Mouse (Mus musculus): ENCODE results near the gene Rnf182. TPM values are rescaled to one million over a fixed set of nuclear protein-coding genes. Genes with fewer than 3 reads are reported as not detected.
A peak's percentile ranks its signal among the peaks of the same experiment; 100 is the strongest.

The Rnf182 gene
- polyA plus RNA-seq, 1 experiment from 2014 or later, result 19.9 TPM

DNA sequence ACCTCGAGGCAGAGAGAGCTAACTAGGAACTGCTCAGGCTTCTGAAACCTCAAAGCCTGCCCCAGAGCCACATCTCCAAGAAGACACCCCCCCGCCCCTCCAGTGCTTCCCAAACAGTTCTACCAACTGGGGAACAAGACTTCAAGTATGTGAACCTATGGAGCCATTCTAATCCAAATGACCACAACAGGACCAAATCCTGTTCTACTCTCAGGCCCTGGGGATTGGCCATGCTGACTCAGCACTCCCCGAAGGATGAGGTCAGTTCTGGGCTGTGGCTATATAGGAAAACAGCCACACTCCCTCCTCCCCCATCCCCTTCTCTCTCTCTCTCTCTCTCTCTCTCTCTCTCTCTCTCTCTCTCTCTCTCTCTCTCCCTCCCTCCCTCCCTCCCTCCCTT, 28.5 kb upstream of the Rnf182 start:
- H3K4me3 ChIP-seq, result no peak overlapping the region
- no peaks in the 10 kb centered on the region for H3K9me3 ChIP-seq
- no peaks in the 10 kb centered on the region for H3K27me3 ChIP-seq
- H3K4me2 ChIP-seq, result no peak overlapping the region
- WGBS, result 86% methylated on average over 3 of the region's 3 CpGs
- H3K27ac ChIP-seq (replicated peaks), result no peak overlapping the region
- no peak for ATAC-seq (ENCODE audit: low read depth)
- H3K36me3 ChIP-seq, result no peaks in the 10 kb centered on the region
- H3K9ac ChIP-seq, result no peak overlapping the region
- peaks cover 5% of the 10 kb centered on the region; the same call in 1 of the 2 replicates for H3K4me1 ChIP-seq (replicated peaks)

DNA sequence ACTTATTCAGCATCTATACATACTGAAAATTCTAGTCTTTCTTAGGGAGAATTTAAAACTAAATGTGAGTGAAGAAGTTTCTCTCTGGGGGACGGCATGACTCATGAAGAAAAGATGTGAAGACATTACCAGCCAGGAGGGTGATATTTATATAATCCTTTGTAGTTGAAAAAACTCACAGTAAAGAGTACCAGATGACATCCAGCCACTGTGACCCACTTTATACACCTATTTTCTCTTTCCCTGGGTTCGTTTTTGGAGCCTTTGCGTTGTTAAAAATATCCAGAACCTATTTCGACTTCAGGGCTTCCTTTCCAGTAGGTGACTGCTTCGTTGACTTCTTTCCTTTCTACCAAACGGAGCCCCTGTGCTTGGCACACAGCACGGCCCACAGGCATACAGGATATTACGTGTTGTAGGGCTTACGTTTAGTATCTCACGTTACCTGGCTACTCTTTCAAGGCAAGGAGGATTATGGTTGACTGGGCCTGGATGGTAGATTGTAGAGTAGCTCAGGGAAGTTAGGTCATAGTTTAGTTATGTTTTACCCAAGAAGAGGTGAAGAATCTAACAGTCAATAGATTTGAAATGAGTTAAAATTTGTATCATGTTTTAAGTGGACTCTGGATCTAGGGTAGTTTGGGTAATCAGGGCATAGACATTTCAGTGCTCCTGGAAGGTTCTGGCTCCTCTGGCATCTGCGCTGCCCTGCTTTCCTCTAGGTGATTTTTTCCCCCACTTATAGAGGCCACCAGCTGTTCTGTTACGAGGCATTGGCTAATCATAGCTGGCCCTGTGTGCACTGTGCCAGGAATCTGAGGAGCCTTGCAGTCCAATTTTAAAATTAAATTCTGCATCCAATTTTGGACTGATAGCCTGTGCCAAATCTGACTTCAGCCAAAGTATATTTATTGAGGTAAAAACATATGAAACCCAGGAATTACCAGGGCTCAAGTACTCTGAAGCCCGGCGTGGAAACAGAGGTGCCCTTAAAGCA, 27.4 kb upstream of the Rnf182 start:
- Histone ChIP-seq H3K4me2 (no peak overlapping the region), H3K27me3 (no peaks in the 10 kb centered on the region), H3K4me3 (no peak overlapping the region), H3K27ac (replicated peaks) (no peak overlapping the region), H3K9ac (no peak overlapping the region), H3K36me3 (no peaks in the 10 kb centered on the region), H3K9me3 (no peaks in the 10 kb centered on the region), H3K4me1 (replicated peaks) (peaks cover 1% of the 10 kb centered on the region; the same call in 1 of the 2 replicates)
- ATAC-seq (ENCODE audit: low read depth), result no peak
- 85% methylated on average over 14 of the region's 14 CpGs for WGBS

DNA sequence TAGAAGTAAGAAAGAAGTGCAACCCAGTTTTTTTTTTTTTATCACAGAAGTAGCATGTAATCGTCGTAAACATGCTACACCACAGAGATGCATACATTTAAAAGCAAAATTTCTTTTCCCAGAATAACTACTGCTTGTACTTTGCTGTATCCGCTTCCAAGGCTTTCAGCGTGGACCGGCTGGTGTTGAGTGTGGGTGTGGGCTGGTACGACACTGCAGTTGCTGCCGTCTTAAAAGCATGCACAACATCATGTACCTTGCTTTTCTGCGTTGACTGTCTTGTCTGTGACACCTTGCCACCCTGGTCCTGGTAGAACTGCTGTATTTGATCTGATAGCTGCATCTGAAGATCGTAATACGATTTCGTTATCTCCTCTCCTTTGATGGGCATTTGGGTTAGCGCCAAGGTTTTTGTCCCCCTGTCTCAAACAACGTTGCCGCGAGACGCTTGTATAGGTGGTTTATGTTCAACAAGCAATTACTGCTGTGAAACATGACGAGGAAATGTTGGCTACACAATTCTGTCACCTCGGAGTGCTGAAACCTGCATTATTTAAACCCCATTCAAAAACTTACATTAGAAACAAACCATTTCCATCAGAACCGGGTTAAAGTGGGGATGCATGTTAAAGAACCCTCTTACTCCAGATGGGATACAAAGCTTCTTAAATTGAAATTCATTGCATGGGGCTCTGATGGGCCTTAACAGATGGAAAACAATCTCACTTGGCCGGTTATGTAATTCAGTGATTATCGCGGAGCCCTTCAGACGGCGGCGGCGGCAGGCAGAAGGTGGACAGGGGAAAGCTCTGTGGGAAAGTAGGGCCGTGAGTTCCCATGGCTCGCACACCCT, 23.5 kb upstream of the Rnf182 start:
- no peak for ATAC-seq (ENCODE audit: low read depth)
- no peak overlapping the region for H3K9ac ChIP-seq
- H3K27ac ChIP-seq (replicated peaks), result no peak overlapping the region
- 66% methylated on average over 28 of the region's 28 CpGs for WGBS
- peaks cover 5% of the 10 kb centered on the region; the same call in 1 of the 2 replicates for H3K4me1 ChIP-seq (replicated peaks)
- no peaks in the 10 kb centered on the region for H3K9me3 ChIP-seq
- no peak overlapping the region for H3K4me3 ChIP-seq
- no peak overlapping the region for H3K4me2 ChIP-seq
- H3K36me3 ChIP-seq, result no peaks in the 10 kb centered on the region
- no peaks in the 10 kb centered on the region for H3K27me3 ChIP-seq

DNA sequence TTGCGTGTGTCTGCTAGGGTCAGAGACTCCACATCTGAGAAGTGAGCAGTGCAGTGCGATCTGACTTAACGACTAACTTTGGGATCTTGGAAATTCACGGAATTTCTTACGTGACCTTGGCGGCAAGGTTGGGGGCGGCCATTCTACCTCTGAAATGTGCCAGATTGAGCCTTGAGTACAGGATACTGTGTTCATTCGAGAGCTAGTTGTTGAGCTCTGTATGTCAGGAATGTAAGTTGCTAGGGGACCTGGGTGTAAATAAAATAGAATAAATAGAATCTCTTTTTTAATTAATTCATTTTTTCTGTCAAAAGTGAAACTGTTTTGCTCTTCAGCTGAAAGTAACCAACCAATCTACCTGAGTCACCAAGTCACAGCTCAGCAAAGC, 22.8 kb upstream of the Rnf182 start:
- no peak for ATAC-seq (ENCODE audit: low read depth)
- peaks cover 5% of the 10 kb centered on the region; the same call in 1 of the 2 replicates for H3K4me1 ChIP-seq (replicated peaks)
- no peak overlapping the region for H3K27ac ChIP-seq (replicated peaks)
- H3K9me3 ChIP-seq, result no peaks in the 10 kb centered on the region
- H3K9ac ChIP-seq, result no peak overlapping the region
- WGBS, result 66% methylated on average over 8 of the region's 8 CpGs
- H3K4me2 ChIP-seq, result no peak overlapping the region
- no peaks in the 10 kb centered on the region for H3K27me3 ChIP-seq
- H3K36me3 ChIP-seq, result no peaks in the 10 kb centered on the region
- no peak overlapping the region for H3K4me3 ChIP-seq

DNA sequence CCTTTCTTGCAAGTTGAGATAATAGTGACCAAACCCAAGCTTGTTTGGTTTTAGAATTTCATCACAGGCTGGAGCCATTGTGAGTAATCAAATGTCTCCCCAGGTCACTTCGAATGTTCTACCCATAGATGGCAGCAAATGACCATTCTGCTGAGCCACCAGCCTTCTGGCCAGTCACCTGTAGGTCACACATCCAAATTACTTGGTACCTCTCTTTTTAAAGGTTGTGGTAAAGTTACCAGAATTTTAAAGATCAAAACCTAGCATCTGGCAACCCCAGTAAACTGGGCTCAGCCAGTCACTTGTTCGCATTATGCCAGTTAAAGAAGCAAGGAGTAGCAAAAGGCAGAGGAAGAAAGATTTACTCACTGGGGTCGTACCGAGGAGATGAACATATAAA, 19.6 kb upstream of the Rnf182 start:
- no peak overlapping the region for H3K4me3 ChIP-seq
- ATAC-seq (ENCODE audit: low read depth), result no peak

DNA sequence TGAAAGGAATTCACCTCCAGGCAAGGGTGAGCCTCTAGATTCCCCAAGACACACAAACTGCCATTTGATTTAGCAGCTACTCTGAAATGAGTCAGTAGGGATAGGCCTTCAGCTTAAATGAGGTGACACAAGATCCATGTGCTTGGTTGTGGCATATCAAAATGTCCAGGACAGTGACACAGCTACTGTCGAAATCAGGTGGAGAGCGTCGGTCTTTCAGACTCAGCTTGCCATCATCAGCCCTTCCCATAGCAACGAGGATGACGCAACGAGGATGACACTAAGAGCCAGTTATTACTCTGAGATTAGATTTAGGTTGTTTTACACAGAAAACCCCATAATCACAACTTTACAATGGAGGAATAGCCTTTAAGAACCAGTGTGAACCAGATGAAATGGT, 14.5 kb upstream of the Rnf182 start:
- Histone ChIP-seq H3K4me1 (replicated peaks) (0 out of 2 replicates have a peak, but pooled peaks cover 12% of the 10 kb centered on the region), H3K27me3 (no peaks in the 10 kb centered on the region), H3K27ac (replicated peaks) (no peak overlapping the region), H3K9me3 (no peaks in the 10 kb centered on the region), H3K9ac (no peak overlapping the region), H3K36me3 (no peaks in the 10 kb centered on the region), H3K4me2 (no peak overlapping the region), H3K4me3 (no peak overlapping the region)
- WGBS, result 93% methylated on average over 6 of the region's 6 CpGs
- ATAC-seq (ENCODE audit: low read depth), result no peak

More for the DNA sequence above, 19.6 kb upstream of the Rnf182 start:
- WGBS, result 65% methylated on average over 4 of the region's 4 CpGs
- H3K27me3 ChIP-seq, result no peaks in the 10 kb centered on the region
- H3K9ac ChIP-seq, result no peak overlapping the region
- peaks cover 5% of the 10 kb centered on the region; the same call in 1 of the 2 replicates for H3K4me1 ChIP-seq (replicated peaks)
- no peak overlapping the region for H3K27ac ChIP-seq (replicated peaks)
- no peaks in the 10 kb centered on the region for H3K9me3 ChIP-seq
- no peak overlapping the region for H3K4me2 ChIP-seq
- H3K36me3 ChIP-seq, result no peaks in the 10 kb centered on the region

DNA sequence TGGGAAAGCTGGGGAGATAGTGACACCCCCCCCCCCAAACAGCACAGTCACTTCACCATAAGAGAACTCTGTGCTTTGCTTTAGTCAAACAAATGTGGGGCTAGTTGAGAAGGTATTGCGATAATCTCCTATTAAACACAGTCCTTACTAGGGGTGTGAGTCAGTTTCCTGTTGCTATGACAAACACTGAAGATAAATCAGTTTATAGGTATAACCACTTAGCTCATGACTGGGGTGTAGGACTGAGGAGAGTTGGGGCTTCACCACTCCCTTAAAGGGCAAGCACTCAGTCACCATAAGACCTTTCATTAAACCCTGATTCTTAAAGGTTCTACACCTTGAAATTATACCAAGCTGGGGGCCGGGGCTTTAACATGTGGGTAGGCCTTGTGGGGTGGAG, 13.1 kb upstream of the Rnf182 start:
- 0 out of 2 replicates have a peak, but pooled peaks cover 12% of the 10 kb centered on the region for H3K4me1 ChIP-seq (replicated peaks)
- no peak overlapping the region for H3K4me3 ChIP-seq
- 95% methylated on average over 2 of the region's 2 CpGs for whole genome bisulfite sequencing
- no peak overlapping the region for H3K4me2 ChIP-seq
- no peak overlapping the region for H3K27ac ChIP-seq (replicated peaks)
- H3K9ac ChIP-seq, result no peak overlapping the region
- no peak for ATAC-seq (ENCODE audit: low read depth)
- H3K36me3 ChIP-seq, result no peaks in the 10 kb centered on the region
- H3K27me3 ChIP-seq, result no peaks in the 10 kb centered on the region
- no peaks in the 10 kb centered on the region for H3K9me3 ChIP-seq

DNA sequence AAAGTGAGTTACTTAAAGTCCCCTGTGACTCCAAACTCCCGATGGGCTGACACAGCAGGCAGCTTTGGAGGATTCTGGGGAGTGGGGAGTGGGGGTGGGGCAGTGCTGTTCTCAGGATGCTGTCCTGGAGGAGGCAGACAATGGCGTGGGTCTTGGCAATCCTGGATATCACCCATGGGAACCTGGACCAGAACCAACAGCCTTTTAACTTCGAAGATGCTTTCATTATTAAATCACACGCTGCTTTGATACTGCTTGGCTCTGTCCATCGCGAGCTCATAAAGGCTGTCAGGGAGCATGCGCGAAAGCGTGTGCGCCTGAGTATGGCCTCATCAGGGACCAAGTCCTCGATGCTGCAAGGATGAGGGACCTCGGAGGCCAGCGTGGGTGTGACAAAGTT, 12.5 kb upstream of the Rnf182 start:
- no peak for ATAC-seq (ENCODE audit: low read depth)
- 65% methylated on average over 13 of the region's 13 CpGs for WGBS

DNA sequence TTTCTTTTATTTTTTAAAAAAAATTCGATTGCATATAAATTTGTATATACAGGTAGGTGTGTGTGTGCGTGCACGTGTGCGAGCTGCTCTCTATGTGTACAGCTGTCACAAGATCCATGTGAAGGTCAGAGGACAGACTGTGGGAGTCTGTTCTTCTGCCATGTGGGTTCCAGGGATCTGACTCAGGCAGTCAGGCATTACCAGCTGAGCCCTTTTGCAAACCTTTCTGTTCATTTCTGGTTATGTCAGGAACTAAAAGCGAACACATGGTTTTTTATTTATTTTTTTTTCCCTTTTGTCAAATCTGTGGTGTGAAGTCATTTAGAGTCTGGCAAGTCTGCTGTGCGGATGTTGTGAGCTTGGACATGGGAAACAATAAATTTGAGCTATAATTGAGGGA, 6.7 kb upstream of the Rnf182 start:
- Histone ChIP-seq H3K9me3 (no peaks in the 10 kb centered on the region), H3K27me3 (no peaks in the 10 kb centered on the region), H3K36me3 (no peaks in the 10 kb centered on the region), H3K4me1 (replicated peaks) (0 out of 2 replicates have a peak, but pooled peaks cover 1% of the 10 kb centered on the region), H3K4me3 (no peak overlapping the region), H3K27ac (replicated peaks) (no peak overlapping the region), H3K9ac (no peak overlapping the region), H3K4me2 (no peak overlapping the region)
- ATAC-seq (ENCODE audit: low read depth), result no peak
- 77% methylated on average over 6 of the region's 6 CpGs for WGBS

More for the DNA sequence above, 12.5 kb upstream of the Rnf182 start:
- Histone ChIP-seq H3K27ac (replicated peaks) (no peak overlapping the region), H3K36me3 (no peaks in the 10 kb centered on the region), H3K27me3 (no peaks in the 10 kb centered on the region), H3K4me1 (replicated peaks) (0 out of 2 replicates have a peak, but pooled peaks cover 12% of the 10 kb centered on the region), H3K4me2 (no peak overlapping the region), H3K9me3 (no peaks in the 10 kb centered on the region), H3K9ac (no peak overlapping the region), H3K4me3 (no peak overlapping the region)

DNA sequence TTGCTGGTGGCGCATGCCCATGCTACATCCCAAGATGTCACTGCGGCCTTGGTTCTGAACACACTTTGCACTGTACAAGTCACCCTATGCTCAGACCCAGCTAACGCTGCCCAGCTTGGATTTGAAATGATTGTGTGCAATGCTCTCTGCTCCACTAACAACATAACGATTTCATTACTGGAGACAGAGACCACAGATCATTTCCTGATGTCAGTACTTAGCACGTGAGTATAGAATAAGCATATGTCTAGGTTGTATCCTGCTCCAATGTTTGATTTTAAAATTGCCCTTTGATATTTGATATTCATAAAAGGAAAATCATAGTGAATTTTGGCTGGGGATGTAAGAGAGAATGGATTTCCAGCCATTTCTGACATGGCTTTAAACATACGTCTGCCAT, 3.5 kb upstream of the Rnf182 start:
- no peaks in the 10 kb centered on the region for H3K36me3 ChIP-seq
- H3K4me3 ChIP-seq, result no peak overlapping the region
- no peak overlapping the region for H3K4me2 ChIP-seq
- WGBS, result 86% methylated on average over 6 of the region's 6 CpGs
- no peak for ATAC-seq (ENCODE audit: low read depth)
- H3K27me3 ChIP-seq, result no peaks in the 10 kb centered on the region
- H3K9me3 ChIP-seq, result no peaks in the 10 kb centered on the region
- peaks cover 18% of the 10 kb centered on the region for H3K4me1 ChIP-seq (replicated peaks)
- H3K27ac ChIP-seq (replicated peaks), result no peak overlapping the region
- no peak overlapping the region for H3K9ac ChIP-seq

DNA sequence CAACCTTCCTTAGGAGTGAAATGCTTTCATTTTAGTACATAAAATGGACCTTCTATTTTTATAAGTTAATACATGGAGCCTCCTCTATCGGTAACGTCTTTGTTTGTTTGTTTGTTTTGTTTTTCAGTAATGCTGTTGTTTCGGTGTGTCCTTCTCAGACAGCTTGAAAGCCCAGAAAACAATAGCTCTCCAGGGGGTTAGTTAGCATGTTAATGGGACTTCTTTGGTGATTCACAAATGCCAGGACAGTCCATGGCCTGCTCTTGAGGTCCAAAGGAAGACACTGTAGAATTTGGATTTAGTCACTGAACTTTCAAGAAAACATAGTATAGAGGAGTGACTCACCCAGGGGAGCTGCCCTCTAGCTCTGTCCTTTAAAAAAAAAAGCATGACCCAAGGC, 843 bp upstream of the Rnf182 start:
- no peak for ATAC-seq (ENCODE audit: low read depth)
- Histone ChIP-seq H3K4me3 (no peak overlapping the region), H3K4me1 (replicated peaks) (peaks cover 29% of the 10 kb centered on the region), H3K9me3 (no peaks in the 10 kb centered on the region), H3K4me2 (peak overlapping the region; percentile 84; the same call in 1 of the 2 replicates), H3K27ac (replicated peaks) (no peak overlapping the region), H3K27me3 (no peaks in the 10 kb centered on the region), H3K36me3 (no peaks in the 10 kb centered on the region), H3K9ac (no peak overlapping the region)
- WGBS, result 64% methylated on average over 3 of the region's 3 CpGs

DNA sequence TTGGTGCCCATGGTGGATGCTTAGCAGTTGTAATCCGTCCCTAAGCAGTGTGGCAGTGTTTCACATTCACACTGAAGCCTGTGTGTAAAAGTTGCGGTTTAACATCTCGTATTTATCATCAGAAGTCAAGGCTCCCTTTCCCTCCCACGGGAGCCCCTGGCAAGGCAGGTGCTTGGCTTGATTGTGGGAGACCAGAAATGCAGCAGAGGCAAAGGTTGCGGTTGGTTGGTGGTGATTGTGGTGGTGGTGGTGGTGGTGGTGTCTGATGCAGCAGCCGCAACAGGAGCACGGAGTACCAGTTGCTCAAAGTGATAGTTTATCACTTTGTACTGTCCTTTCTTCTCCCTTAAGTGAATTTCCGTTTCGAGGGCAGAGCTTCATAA, 325 bp upstream of the Rnf182 start:
- peak; percentile 33; the same call in 1 of the 2 replicates for ATAC-seq (ENCODE audit: low read depth)
- Histone ChIP-seq H3K4me2 (peak overlapping the region; percentile 84), H3K36me3 (no peaks in the 10 kb centered on the region), H3K9ac (peak overlapping the region; percentile 89), H3K27ac (replicated peaks) (no peak overlapping the region), H3K9me3 (no peaks in the 10 kb centered on the region), H3K4me1 (replicated peaks) (peaks cover 29% of the 10 kb centered on the region), H3K4me3 (peak overlapping the region; percentile 76), H3K27me3 (no peaks in the 10 kb centered on the region)
- WGBS, result 19% methylated on average over 9 of the region's 9 CpGs

Measured in neural tube, embryonic 13.5 days (tissue).